Comparison of ENCODE assay signal across 11 mouse cellular contexts in genomic region chr3:97157308-97157707, GRCm38 (mm10). TPM values are rescaled to one million over a fixed set of nuclear protein-coding genes. Genes with fewer than 3 reads are reported as not detected.
DNase-seq lines count a peak whose midpoint lies in the region; ATAC-seq and TF ChIP-seq lines count a peak whose summit lies in the region.
"Had no signal": no experiment of that assay in that cellular context is flagged by ENCODE, and none has a peak within 500 bp of the region (broad histone marks: within the 10 kb centered on the region; RNA-seq: fewer than 3 reads in every experiment).

No protein-coding gene starts in this region.

- peaks cover 27% of the 10 kb centered on the region for H3K4me1 ChIP-seq in forebrain, embryonic 10.5 days
- peaks cover 12% of the 10 kb centered on the region for H3K4me1 ChIP-seq in forebrain, embryonic 16.5 days (replicated peaks; ENCODE audit: control insufficient read depth, insufficient read depth, low read length)
- H3K4me1 ChIP-seq in liver, embryonic 11.5 days (replicated peaks; ENCODE audit: control insufficient read depth, insufficient read depth, low read length): peaks cover 9% of the 10 kb centered on the region; the same call in 1 of the 2 replicates
- H3K4me1 ChIP-seq in liver, embryonic 14.5 days (replicated peaks; ENCODE audit: control insufficient read depth in 2 of 2, insufficient read depth in 2 of 2, low read length in 1 of 2): peaks cover 2% of the 10 kb centered on the region in 2 experiments; a peak in 1 of 4 replicates

- no peak overlapping the region for H3K4me2 ChIP-seq in forebrain, embryonic 16.5 days (ENCODE audit: low read length)
- H3K4me2 ChIP-seq in liver, embryonic 11.5 days: peak overlapping the region; percentile 89; the same call in 1 of the 2 replicates
- peak overlapping the region; percentile 71; the same call in 1 of the 2 replicates for H3K4me2 ChIP-seq in liver, embryonic 14.5 days (ENCODE audit: low read depth)

- ATAC-seq in forebrain, embryonic 16.5 days: no peak
- no peak for ATAC-seq in liver, embryonic 11.5 days (replicated peaks; ENCODE audit: low FRiP score)
- ATAC-seq in liver, embryonic 14.5 days (ENCODE audit: insufficient read depth): no peak
- ATAC-seq: Patski had no signal

- no peak for TF ChIP-seq EP300 in liver, embryonic 14.5 days (IDR thresholded peaks at IDR 0.05; ENCODE audit: low read depth)

- H3K9ac ChIP-seq in forebrain, embryonic 16.5 days (replicated peaks; ENCODE audit: low read depth, low read length): no peak overlapping the region
- H3K9ac ChIP-seq in liver, embryonic 11.5 days (ENCODE audit: low read depth, low read length): no peak overlapping the region
- H3K9ac ChIP-seq in liver, embryonic 14.5 days (replicated peaks): no peak overlapping the region
- H3K9ac ChIP-seq: neural tube, embryonic 12.5 days had no signal

- 85% methylated on average over 1 of the region's 1 CpGs for WGBS in forebrain, embryonic 10.5 days
- WGBS in forebrain, embryonic 16.5 days: 91% methylated on average over 1 of the region's 1 CpGs
- 75% methylated on average over 1 of the region's 1 CpGs for WGBS in liver, embryonic 11.5 days
- WGBS in liver, embryonic 14.5 days (ENCODE audit: insufficient replicate concordance): 66% methylated on average over 1 of the region's 1 CpGs

- no peaks in the 10 kb centered on the region for H3K36me3 ChIP-seq in forebrain, embryonic 10.5 days (replicated peaks)
- no peaks in the 10 kb centered on the region for H3K36me3 ChIP-seq in forebrain, embryonic 16.5 days (ENCODE audit: control insufficient read depth, insufficient read depth)
- no peaks in the 10 kb centered on the region for H3K36me3 ChIP-seq in liver, embryonic 11.5 days (ENCODE audit: control insufficient read depth, insufficient read depth, low read length)
- H3K36me3 ChIP-seq in liver, embryonic 14.5 days (replicated peaks; ENCODE audit: control insufficient read depth, insufficient read depth, low read depth): no peaks in the 10 kb centered on the region
- H3K36me3 ChIP-seq: midbrain, embryonic 12.5 days; neural tube, embryonic 12.5 days had no signal

- H3K4me3 ChIP-seq in forebrain, embryonic 10.5 days: peak overlapping the region; percentile 72
- H3K4me3 ChIP-seq in forebrain, embryonic 16.5 days (replicated peaks; ENCODE audit: low read length): no peak overlapping the region
- H3K4me3 ChIP-seq in liver, embryonic 11.5 days (ENCODE audit: low read depth, low read length): no peak overlapping the region
- no peak overlapping the region for H3K4me3 ChIP-seq in liver, embryonic 14.5 days (ENCODE audit: insufficient read depth in 1 of 2, low read depth in 2 of 2, low read length in 2 of 2)

- H3K9me3 ChIP-seq in forebrain, embryonic 10.5 days: no peaks in the 10 kb centered on the region
- H3K9me3 ChIP-seq in forebrain, embryonic 16.5 days (ENCODE audit: control insufficient read depth, low read length): no peaks in the 10 kb centered on the region
- no peaks in the 10 kb centered on the region for H3K9me3 ChIP-seq in liver, embryonic 11.5 days (ENCODE audit: control insufficient read depth, low read length)
- no peaks in the 10 kb centered on the region for H3K9me3 ChIP-seq in liver, embryonic 14.5 days (ENCODE audit: control insufficient read depth, low read length)
- H3K9me3 ChIP-seq: midbrain, embryonic 12.5 days; neural tube, embryonic 12.5 days had no signal

- no peak for TF ChIP-seq CTCF in liver, embryonic 14.5 days (IDR thresholded peaks at IDR 0.05; ENCODE audit: low read depth)

- no peak for DNase-seq in forebrain, embryonic 10.5 days (ENCODE audit: extremely low spot score, low spot score)
- no peak for DNase-seq in liver, embryonic 11.5 days (ENCODE audit: low spot score)
- DNase-seq in liver: no peak
- peak; percentile 23 for DNase-seq in A20 (ENCODE audit: low read depth, low spot score)
- no peak for DNase-seq in liver, embryonic 14.5 days (ENCODE audit: low read depth in 3 of 3, low spot score in 3 of 3)
- no peak for DNase-seq in spleen, adult 12 weeks (ENCODE audit: low spot score)
- no peak for DNase-seq in frontal cortex, postnatal 36 days (ENCODE audit: low spot score in 2 of 2)

- H3K27ac ChIP-seq in forebrain, embryonic 10.5 days: no peak overlapping the region
- H3K27ac ChIP-seq in forebrain, embryonic 16.5 days (ENCODE audit: low read length): no peak overlapping the region
- H3K27ac ChIP-seq in liver, embryonic 11.5 days (ENCODE audit: low read depth, low read length): no peak overlapping the region
- no peak overlapping the region for H3K27ac ChIP-seq in liver, embryonic 14.5 days
- H3K27ac ChIP-seq: midbrain, embryonic 12.5 days; neural tube, embryonic 12.5 days had no signal

- no peaks in the 10 kb centered on the region for H3K27me3 ChIP-seq in forebrain, embryonic 10.5 days (ENCODE audit: poor library complexity, severe bottlenecking)
- no peaks in the 10 kb centered on the region for H3K27me3 ChIP-seq in forebrain, embryonic 16.5 days (replicated peaks; ENCODE audit: control insufficient read depth, insufficient read depth, low read length)
- H3K27me3 ChIP-seq in liver, embryonic 11.5 days (replicated peaks; ENCODE audit: control insufficient read depth, insufficient read depth, low read length): no peaks in the 10 kb centered on the region
- H3K27me3 ChIP-seq in liver, embryonic 14.5 days (ENCODE audit: control insufficient read depth, insufficient read depth, low read length): no peaks in the 10 kb centered on the region
- H3K27me3 ChIP-seq: midbrain, embryonic 12.5 days; neural tube, embryonic 12.5 days; Patski had no signal

RNA-seq across cellular contexts. Expression of gene Acp6, which starts 1.3 kb away (rescaled TPM):
- polyA plus RNA-seq in forebrain, embryonic 10.5 days (2016; fragmentation: Nextera tagmentation; extraction: Ambion mirVana): 35.9 and 39.0 TPM in 2 replicates
- 29.4 TPM in 2 replicates for polyA plus RNA-seq in forebrain, embryonic 16.5 days (2015; fragmentation: Nextera tagmentation; extraction: Ambion mirVana)
- polyA plus RNA-seq in liver, embryonic 11.5 days (2014; fragmentation: Nextera tagmentation; extraction: Ambion mirVana): 41.1 and 41.4 TPM in 2 replicates
- polyA plus RNA-seq in liver, embryonic 14.5 days (2012; rRNA removed): 9.8 and 11.1 TPM in 2 replicates
- polyA plus RNA-seq in liver, embryonic 14.5 days (2014; fragmentation: Nextera tagmentation; extraction: Ambion mirVana): 13.8 and 14.8 TPM in 2 replicates
